In genomic region chr10:46663041-46663440, GRCm38 (mm10) we compare ENCODE assay signal across 7 mouse cellular contexts.
"Had no signal": no experiment of that assay in that cellular context is flagged by ENCODE, and none has a peak within 500 bp of the region (broad histone marks: within the 10 kb centered on the region; RNA-seq: fewer than 3 reads in every experiment).

No protein-coding gene starts in this region.

- DNase-seq: liver, postnatal 0 days; lung, adult 2 months; lung, postnatal 14 days; lung, postnatal 36 days; thymus, adult 2 months; thymus, postnatal 25 days; thymus, postnatal 4 days had no signal
